Mouse (Mus musculus): ENCODE measurements around the gene Nlgn2. TPM values are rescaled to one million over a fixed set of nuclear protein-coding genes. Genes with fewer than 3 reads are reported as not detected.

The Nlgn2 gene
- polyA plus RNA-seq (2014; fragmentation: Illumina TruSeq; extraction: RNeasy Lipid Tissue Mini Kit (QIAGEN cat#74804); ENCODE audit: low read depth, low replicate concordance): 19.0 TPM

DNA sequence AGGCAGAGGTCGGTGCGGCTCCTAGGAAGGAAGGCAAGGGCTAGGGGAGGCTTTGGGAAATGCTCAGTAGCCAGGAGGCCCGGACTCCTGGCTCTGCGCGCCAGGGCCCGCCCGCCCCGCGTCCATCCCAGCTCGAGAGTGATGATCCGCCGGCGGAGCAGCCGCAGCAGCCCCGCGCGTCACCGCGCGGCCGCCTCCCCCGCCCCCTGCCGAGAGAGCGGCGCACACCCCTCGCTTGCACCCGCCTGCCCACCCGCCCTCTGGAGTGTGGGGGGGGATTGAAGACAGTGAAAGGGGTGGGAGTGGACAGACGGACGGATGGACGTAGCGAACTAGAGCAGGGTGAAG is at the start of gene Nlgn2:
TSS of gene Nlgn2 (minus strand) at position 181 of the 348 bp plus-strand sequence.

DNA sequence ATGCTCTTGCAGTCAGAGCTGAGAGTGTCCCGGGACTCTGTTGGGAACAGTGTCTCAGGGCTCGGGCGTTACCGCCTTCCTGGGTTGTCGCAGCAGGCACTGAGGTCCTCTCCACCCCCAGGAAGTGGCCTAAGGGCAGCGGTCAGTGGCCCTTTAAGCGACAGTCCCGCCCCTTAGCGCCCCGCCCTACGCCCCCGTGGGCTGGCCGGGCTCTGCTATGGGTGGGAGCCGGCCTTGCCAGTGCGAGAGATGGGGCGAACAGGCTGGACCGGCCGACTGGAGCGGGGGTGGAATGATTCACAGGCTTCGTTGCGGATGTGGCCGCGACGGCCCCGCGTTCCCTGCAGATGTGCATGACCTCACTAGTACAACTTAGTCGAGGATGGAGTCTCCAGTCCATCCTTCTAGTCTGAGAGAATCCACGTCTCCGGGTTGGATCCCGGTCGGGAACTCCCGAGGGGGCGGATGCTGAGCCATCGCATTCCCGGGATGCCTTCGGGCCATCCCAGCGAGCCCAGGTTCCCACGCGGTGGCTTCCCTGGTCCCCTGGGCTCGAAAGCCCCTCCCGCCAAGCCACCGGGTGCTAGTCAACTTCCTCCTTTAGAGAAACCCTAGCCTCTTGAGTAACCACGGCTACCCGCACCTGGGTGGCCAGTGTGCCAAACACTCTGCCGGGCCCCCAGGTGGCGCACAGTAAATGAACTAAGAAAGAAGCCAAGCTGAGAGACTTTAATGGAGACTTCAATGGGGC is 43.4 kb upstream of the Nlgn2 start, which contains the start of gene Kctd11:
TSS of gene Kctd11 (minus strand) at position 554 of the 751 bp plus-strand sequence.

DNA sequence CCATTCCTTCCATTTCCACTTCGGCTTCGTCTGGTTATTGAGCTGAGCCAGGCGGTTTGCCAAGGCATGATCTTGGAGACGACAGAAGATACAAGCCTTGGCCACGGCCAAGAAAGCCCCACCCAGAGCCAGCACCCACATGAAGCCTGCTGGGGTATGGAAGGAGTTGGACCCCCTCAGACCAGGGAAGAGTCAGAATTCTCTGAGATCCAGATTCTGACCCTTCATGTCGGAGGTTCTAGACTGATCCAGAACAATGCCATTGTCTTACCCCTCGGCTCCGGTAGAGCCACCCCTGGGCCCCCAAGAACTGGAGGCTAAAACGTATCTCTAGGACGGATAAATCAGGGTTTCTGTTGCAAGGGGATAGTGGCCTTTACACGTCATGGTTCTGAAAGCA is 40.3 kb upstream of the Nlgn2 start, which contains the start of gene Tmem95:
TSS of gene Tmem95 (minus strand) at position 141 of the 400 bp plus-strand sequence.

DNA sequence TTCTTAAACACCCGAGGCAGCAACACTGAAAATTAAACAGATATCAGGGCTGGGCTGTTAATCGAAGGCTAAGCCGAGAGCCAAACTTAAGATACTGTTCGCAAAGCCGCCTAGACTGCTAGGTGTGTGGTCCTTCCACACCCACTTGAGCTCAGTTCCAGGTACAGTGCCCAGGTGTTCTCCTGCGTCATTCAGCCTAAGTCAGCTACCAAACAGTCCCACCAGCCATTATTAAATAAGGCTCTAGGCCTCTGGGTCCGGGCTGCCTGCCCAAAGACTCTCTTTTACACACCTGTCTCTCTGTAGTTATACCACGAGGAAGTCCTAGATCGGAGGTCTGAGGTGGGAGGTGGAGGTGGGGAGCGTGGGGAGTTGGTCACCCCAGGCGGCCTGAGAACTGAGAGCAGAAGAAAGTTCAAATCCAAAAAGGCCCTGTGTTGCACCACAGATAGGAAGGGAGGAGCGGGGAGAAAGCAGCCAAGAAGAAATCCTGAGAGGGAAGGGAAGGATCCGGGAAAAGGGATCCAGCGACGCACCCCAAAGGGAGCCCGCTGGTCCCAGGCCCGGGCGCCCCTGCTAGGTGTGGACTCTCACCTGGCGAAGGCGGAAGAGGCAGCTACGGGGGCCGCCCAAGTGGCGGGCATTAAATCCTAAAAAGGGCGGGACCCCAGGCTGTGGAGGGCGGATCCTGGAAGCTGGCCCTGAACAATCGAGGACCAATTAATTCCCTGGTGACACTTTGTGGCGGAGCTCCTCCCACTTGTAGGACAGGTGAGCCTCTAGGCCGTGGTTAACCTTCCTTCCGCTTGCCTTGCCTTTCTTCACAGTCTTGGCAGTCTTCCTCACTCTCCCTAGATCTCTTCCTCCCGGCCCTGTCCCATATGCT is 20.8 kb upstream of the Nlgn2 start, which contains the start of gene Tnk1:
TSS of gene Tnk1 (minus strand) at position 618 of the 886 bp plus-strand sequence.

DNA sequence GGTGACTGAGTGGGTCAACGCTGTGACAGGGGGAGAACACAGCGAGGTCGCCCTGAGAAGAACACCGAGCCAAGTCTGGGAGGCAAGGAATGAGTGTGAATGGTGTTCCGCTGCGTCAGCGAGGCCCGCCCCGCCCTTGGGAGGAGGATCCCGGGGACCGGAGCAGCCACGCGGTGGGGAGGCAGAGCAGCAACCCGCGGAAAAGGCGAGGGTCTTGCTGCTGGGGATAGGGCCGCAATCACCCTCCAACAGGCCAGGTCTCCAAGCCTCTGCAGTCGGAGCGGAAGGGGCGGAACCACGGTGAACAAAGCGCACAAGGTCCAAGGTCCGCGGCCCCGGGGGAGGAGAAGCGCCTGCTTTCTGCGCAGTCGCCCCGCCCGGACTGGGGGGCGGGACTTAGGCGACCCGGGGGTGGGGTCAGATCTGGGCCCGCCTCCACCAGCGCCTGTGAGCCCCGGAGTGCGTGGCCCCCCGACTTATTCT is 8.7 kb upstream of the Nlgn2 start, which contains the start of gene Plscr3:
TSS of gene Plscr3 (plus strand) at position 179 of the 483 bp plus-strand sequence.

DNA sequence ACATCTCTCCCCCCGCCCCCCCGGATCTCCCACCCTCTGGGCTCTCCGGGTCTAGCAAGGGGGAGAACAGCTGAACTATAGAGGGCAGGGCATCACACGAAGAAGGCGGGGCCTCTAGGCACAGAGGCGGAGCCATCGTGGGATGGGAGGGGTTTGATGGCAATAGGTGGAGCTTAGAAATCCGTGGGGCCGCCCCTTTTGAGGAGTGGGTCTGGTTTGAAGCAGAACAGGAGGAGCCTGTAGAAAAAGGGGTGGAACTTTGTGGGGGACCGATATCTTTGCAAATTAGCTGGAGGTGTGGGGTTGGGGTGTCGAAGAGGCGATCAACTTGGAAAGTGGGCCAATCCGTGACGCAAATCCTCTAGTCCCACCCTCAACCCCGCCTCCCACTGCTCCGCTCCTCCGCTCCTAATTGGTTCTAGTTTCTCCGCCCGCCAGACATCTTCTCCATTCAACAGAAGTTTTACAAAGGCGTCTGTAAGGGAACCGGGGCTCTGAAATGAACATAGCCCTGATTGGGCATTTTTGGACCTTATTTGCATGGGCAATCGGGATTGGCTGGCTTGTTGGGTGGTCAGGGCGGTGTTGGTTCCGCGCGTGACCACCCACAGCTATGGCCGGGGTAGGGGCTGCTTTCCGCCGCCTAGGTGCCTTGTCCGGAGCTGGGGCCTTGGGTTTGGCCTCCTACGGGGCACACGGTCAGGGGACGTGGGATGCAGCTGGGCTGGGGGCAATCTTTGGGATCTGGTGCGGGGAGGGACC is 549 bp upstream of the Nlgn2 start, which contains the start of gene Tmem256:
TSS of gene Tmem256 (plus strand) at position 563 of the 762 bp plus-strand sequence.

DNA sequence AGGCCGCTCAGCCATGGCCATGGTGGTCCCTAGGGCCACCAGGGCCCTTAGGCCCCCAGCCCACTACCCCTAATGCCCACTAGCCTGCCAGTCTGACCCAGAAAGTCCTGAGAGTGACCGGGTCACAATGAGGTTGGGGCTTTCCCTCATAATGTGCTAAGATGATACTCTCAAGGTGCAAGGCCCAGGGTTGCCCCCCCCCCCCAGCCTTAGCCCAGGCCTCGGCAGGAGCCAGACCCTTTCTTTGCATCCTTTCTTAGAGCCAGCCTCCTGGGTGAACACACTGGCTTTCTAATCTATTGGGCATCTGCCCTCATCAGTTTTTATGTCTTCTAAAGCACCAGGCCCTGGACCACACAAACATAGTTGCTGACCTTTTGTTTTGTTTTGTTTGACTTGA is 15.5 kb downstream of the Nlgn2 start, which contains the start of gene Spem1:
TSS of gene Spem1 (minus strand) at position 101 of the 400 bp plus-strand sequence.

DNA sequence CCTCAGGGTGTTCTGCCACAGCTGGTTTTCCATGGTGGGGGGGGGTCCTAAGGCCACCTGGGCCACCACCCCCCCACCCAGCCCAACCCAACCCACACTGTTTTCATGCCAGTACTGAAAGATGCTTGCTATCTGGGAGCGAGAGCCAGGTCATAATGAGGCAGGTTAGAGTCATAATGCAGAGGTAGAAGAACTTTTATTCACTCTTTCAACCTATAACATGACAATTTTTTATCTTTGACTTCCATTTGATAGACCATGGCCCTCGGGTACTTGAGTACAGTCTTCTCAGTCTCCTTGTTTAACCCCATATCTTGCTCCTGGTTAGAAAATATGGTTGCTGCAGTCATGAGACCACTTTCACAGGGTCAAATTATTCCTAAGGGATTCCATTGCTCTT is 19.2 kb downstream of the Nlgn2 start, which contains the start of gene Spem2:
TSS of gene Spem2 (minus strand) at position 101 of the 400 bp plus-strand sequence.

DNA sequence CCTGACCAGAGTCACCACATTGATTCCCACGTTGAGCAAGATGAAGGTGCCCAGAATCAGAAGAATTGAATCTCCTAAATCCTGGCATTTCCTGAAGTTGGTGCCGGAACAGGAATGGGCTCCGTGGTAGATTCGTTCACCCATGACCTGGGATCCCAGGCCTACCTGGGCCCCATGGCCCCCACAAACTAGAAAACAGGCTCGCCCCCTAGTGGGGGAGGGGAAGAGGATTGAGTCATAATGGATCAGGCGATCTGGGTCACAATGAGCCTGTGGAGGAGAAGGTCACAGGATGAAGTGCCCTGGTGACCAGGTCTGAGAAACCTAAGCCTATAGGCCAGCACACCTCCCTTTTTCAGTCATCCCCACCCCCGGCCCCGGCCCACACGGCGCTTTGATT is 22.4 kb downstream of the Nlgn2 start, which contains the start of gene Gm39566:
TSS of gene Gm39566 (minus strand) at position 144 of the 400 bp plus-strand sequence.

DNA sequence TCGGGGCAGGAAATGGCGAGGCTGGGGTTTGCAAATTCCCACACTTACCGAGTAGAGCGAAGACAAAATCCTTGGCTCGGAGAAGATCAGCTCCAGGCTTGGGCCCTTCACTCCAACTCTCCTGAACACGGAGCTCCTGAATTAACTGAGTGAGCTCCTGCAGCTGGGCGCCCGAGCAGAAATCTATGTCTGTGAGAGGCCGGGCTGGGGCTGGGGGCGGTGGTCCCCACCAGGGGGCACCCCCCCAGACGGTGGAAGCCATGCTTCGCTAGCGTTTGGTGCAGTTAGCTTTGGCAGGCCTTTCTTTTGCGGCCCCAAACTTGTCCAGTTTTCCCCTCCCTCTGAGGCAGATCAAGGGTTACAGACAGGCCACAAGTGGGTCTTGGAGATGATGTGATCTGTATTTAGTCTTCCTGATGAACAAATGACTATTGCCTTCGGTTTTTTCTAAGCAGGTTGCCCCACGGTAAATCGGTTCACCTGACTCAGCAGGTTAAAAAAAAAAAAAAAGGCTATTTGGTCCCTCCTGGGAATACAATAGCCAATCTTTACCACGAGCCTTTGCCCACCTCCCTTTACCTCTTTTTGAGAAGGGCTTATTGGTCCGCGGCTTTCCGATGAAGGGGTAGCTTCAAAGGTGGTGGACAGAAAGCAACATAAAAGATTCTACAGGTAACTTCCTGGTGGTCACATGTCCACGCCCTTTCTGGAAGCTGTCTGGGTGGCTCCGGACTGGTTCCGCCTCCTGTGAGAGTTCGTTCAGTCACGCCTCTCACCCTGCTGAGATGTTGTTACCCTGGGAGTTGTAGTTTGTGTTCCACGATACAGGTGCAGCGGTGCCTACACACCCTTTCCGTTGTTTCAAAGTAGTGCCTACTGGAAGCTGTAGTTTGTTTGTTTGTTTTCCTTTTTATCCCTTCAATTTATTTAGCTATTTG is 32.3 kb downstream of the Nlgn2 start, which contains the start of gene Tmem102:
TSS of gene Tmem102 (minus strand) at position 653 of the 938 bp plus-strand sequence.

DNA sequence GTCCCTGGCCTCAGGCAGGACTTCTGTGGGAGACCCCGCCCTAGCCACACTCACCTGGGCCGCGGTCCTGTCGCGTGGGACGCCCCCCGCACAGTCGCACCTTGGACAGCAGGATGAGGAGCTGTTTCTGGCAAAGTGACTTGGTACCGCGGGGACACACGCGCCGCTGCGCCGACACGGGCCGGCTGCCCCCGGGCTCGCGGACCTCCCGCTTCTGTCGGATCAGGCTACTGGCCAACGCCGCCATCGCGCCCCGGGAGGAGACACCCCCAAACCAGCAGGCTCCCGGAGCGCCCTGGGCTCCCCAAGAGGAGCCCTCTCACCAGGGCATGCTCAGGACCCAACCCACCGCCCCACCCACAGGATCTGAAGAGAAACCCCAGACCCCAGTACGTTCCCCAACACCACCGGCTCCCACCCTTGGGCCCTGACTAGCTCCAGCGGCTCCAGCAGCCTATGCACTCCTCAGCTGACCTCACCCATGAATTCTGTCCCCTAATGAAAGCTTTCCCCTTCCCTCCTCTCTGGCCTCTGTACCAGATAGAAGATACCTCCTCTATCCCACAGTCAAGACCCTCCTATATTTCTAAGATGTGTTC is 36.1 kb downstream of the Nlgn2 start, which contains the start of gene Fgf11:
TSS of gene Fgf11 (minus strand) at position 479 of the 599 bp plus-strand sequence.

DNA sequence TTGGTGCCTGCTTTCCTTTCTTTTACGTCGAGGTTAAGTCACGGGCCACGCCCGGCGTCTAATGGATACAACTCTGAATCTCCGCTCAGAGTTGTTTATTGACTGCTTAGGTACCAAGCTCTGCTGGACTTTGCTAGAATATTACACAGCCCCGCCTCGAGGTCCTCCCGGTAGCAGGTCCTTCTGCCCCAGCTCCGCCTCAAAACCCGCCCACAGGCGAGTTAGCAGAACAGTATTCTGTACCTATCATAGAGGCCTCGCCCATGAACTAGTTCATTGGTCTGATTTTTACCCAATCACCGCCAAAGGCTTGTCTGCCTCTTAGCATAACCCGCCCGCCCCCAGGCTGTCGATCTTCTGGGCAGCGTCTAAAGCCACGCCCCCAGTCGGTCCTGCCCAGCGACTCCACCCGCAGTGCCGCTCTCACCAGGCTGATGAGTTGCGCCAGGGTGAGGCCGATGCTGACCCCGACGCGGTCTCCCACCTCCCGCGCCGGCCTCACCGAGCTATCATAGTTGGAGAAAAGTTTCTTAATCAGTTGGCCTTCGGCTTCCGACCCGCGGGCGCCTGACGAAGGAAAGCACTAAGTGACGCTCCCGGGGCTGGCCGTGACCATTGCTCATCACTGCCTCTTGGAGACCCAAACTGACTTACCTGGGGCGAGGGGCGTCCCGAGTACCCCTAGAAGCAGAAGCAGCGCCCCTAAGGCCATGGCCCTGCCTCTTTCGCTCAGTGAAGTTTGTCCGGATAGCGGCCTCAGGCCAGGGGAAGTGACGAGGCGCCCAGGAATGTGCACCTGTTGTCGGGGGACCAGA is 42.2 kb downstream of the Nlgn2 start, which contains the start of gene Chrnb1:
TSS of gene Chrnb1 (minus strand) at position 776 of the 815 bp plus-strand sequence.

Other genes starting within 250 kb of the Nlgn2 start
- gene Atp1b2, start 231.8 kb downstream of the Nlgn2 start, polyA plus RNA-seq (2014; fragmentation: Illumina TruSeq; extraction: RNeasy Lipid Tissue Mini Kit (QIAGEN cat#74804); ENCODE audit: low read depth, low replicate concordance): 14.8 TPM
- gene Shbg, start 219.9 kb downstream of the Nlgn2 start, polyA plus RNA-seq (2014; fragmentation: Illumina TruSeq; extraction: RNeasy Lipid Tissue Mini Kit (QIAGEN cat#74804); ENCODE audit: low read depth, low replicate concordance): not detected
- gene Sat2, start 215.8 kb downstream of the Nlgn2 start, polyA plus RNA-seq (2014; fragmentation: Illumina TruSeq; extraction: RNeasy Lipid Tissue Mini Kit (QIAGEN cat#74804); ENCODE audit: low read depth, low replicate concordance): 16.0 TPM
- gene Fxr2, start 204.8 kb downstream of the Nlgn2 start, polyA plus RNA-seq (2014; fragmentation: Illumina TruSeq; extraction: RNeasy Lipid Tissue Mini Kit (QIAGEN cat#74804); ENCODE audit: low read depth, low replicate concordance): 64.4 TPM
- gene Sox15, start 182.5 kb downstream of the Nlgn2 start, polyA plus RNA-seq (2014; fragmentation: Illumina TruSeq; extraction: RNeasy Lipid Tissue Mini Kit (QIAGEN cat#74804); ENCODE audit: low read depth, low replicate concordance): 0.92 TPM
- 89.0 TPM for gene Mpdu1, start 175.1 kb downstream of the Nlgn2 start, polyA plus RNA-seq (2014; fragmentation: Illumina TruSeq; extraction: RNeasy Lipid Tissue Mini Kit (QIAGEN cat#74804); ENCODE audit: low read depth, low replicate concordance)
- gene Cd68, start 171.6 kb downstream of the Nlgn2 start, polyA plus RNA-seq (2014; fragmentation: Illumina TruSeq; extraction: RNeasy Lipid Tissue Mini Kit (QIAGEN cat#74804); ENCODE audit: low read depth, low replicate concordance): 45.6 TPM
- gene Eif4a1, start 165.4 kb downstream of the Nlgn2 start, polyA plus RNA-seq (2014; fragmentation: Illumina TruSeq; extraction: RNeasy Lipid Tissue Mini Kit (QIAGEN cat#74804); ENCODE audit: low read depth, low replicate concordance): 395 TPM
- gene Senp3, start 155.7 kb downstream of the Nlgn2 start, polyA plus RNA-seq (2014; fragmentation: Illumina TruSeq; extraction: RNeasy Lipid Tissue Mini Kit (QIAGEN cat#74804); ENCODE audit: low read depth, low replicate concordance): 67.4 TPM
- 5.4 TPM for gene Tnfsf13, start 152.0 kb downstream of the Nlgn2 start, polyA plus RNA-seq (2014; fragmentation: Illumina TruSeq; extraction: RNeasy Lipid Tissue Mini Kit (QIAGEN cat#74804); ENCODE audit: low read depth, low replicate concordance)
- 19.2 TPM for gene Tnfsf12, start 141.9 kb downstream of the Nlgn2 start, polyA plus RNA-seq (2014; fragmentation: Illumina TruSeq; extraction: RNeasy Lipid Tissue Mini Kit (QIAGEN cat#74804); ENCODE audit: low read depth, low replicate concordance)
- gene Tnfsfm13, start 141.7 kb downstream of the Nlgn2 start, polyA plus RNA-seq (2014; fragmentation: Illumina TruSeq; extraction: RNeasy Lipid Tissue Mini Kit (QIAGEN cat#74804); ENCODE audit: low read depth, low replicate concordance): 8.1 TPM
- gene Polr2a, start 79.1 kb downstream of the Nlgn2 start, polyA plus RNA-seq (2014; fragmentation: Illumina TruSeq; extraction: RNeasy Lipid Tissue Mini Kit (QIAGEN cat#74804); ENCODE audit: low read depth, low replicate concordance): 43.9 TPM
- 1.5 TPM for gene Slc35g3, start 75.8 kb downstream of the Nlgn2 start, polyA plus RNA-seq (2014; fragmentation: Illumina TruSeq; extraction: RNeasy Lipid Tissue Mini Kit (QIAGEN cat#74804); ENCODE audit: low read depth, low replicate concordance)
- 28.9 TPM for gene Zbtb4, start 71.9 kb downstream of the Nlgn2 start, polyA plus RNA-seq (2014; fragmentation: Illumina TruSeq; extraction: RNeasy Lipid Tissue Mini Kit (QIAGEN cat#74804); ENCODE audit: low read depth, low replicate concordance)
- gene Chrnb1, start 41.8 kb downstream of the Nlgn2 start, polyA plus RNA-seq (2014; fragmentation: Illumina TruSeq; extraction: RNeasy Lipid Tissue Mini Kit (QIAGEN cat#74804); ENCODE audit: low read depth, low replicate concordance): 8.3 TPM
- gene Fgf11, start 35.9 kb downstream of the Nlgn2 start, polyA plus RNA-seq (2014; fragmentation: Illumina TruSeq; extraction: RNeasy Lipid Tissue Mini Kit (QIAGEN cat#74804); ENCODE audit: low read depth, low replicate concordance): 8.7 TPM
- gene Tmem102, start 32.2 kb downstream of the Nlgn2 start, polyA plus RNA-seq (2014; fragmentation: Illumina TruSeq; extraction: RNeasy Lipid Tissue Mini Kit (QIAGEN cat#74804); ENCODE audit: low read depth, low replicate concordance): 13.6 TPM
- 2.2 TPM for gene Gm39566, start 22.5 kb downstream of the Nlgn2 start, polyA plus RNA-seq (2014; fragmentation: Illumina TruSeq; extraction: RNeasy Lipid Tissue Mini Kit (QIAGEN cat#74804); ENCODE audit: low read depth, low replicate concordance)
- 14.1 TPM for gene Spem2, start 19.3 kb downstream of the Nlgn2 start, polyA plus RNA-seq (2014; fragmentation: Illumina TruSeq; extraction: RNeasy Lipid Tissue Mini Kit (QIAGEN cat#74804); ENCODE audit: low read depth, low replicate concordance)
- gene Spem1, start 15.6 kb downstream of the Nlgn2 start, polyA plus RNA-seq (2014; fragmentation: Illumina TruSeq; extraction: RNeasy Lipid Tissue Mini Kit (QIAGEN cat#74804); ENCODE audit: low read depth, low replicate concordance): 23.3 TPM
- gene Tmem256, start 730 bp upstream of the Nlgn2 start, polyA plus RNA-seq (2014; fragmentation: Illumina TruSeq; extraction: RNeasy Lipid Tissue Mini Kit (QIAGEN cat#74804); ENCODE audit: low read depth, low replicate concordance): 183 TPM
- gene Plscr3, start 8.6 kb upstream of the Nlgn2 start, polyA plus RNA-seq (2014; fragmentation: Illumina TruSeq; extraction: RNeasy Lipid Tissue Mini Kit (QIAGEN cat#74804); ENCODE audit: low read depth, low replicate concordance): 31.1 TPM
- 23.7 TPM for gene Tnk1, start 20.9 kb upstream of the Nlgn2 start, polyA plus RNA-seq (2014; fragmentation: Illumina TruSeq; extraction: RNeasy Lipid Tissue Mini Kit (QIAGEN cat#74804); ENCODE audit: low read depth, low replicate concordance)
- not detected for gene Tmem95, start 40.2 kb upstream of the Nlgn2 start, polyA plus RNA-seq (2014; fragmentation: Illumina TruSeq; extraction: RNeasy Lipid Tissue Mini Kit (QIAGEN cat#74804); ENCODE audit: low read depth, low replicate concordance)
- gene Kctd11, start 43.6 kb upstream of the Nlgn2 start, polyA plus RNA-seq (2014; fragmentation: Illumina TruSeq; extraction: RNeasy Lipid Tissue Mini Kit (QIAGEN cat#74804); ENCODE audit: low read depth, low replicate concordance): 9.4 TPM
- 43.9 TPM for gene Acap1, start 57.8 kb upstream of the Nlgn2 start, polyA plus RNA-seq (2014; fragmentation: Illumina TruSeq; extraction: RNeasy Lipid Tissue Mini Kit (QIAGEN cat#74804); ENCODE audit: low read depth, low replicate concordance)
- 14.3 TPM for gene 2810408A11Rik, start 63.2 kb upstream of the Nlgn2 start, polyA plus RNA-seq (2014; fragmentation: Illumina TruSeq; extraction: RNeasy Lipid Tissue Mini Kit (QIAGEN cat#74804); ENCODE audit: low read depth, low replicate concordance)
- 35.5 TPM for gene Neurl4, start 63.3 kb upstream of the Nlgn2 start, polyA plus RNA-seq (2014; fragmentation: Illumina TruSeq; extraction: RNeasy Lipid Tissue Mini Kit (QIAGEN cat#74804); ENCODE audit: low read depth, low replicate concordance)
- 47.7 TPM for gene Gps2, start 76.1 kb upstream of the Nlgn2 start, polyA plus RNA-seq (2014; fragmentation: Illumina TruSeq; extraction: RNeasy Lipid Tissue Mini Kit (QIAGEN cat#74804); ENCODE audit: low read depth, low replicate concordance)
- gene Eif5a, start 84.2 kb upstream of the Nlgn2 start, polyA plus RNA-seq (2014; fragmentation: Illumina TruSeq; extraction: RNeasy Lipid Tissue Mini Kit (QIAGEN cat#74804); ENCODE audit: low read depth, low replicate concordance): 484 TPM
- gene Ybx2, start 98.0 kb upstream of the Nlgn2 start, polyA plus RNA-seq (2014; fragmentation: Illumina TruSeq; extraction: RNeasy Lipid Tissue Mini Kit (QIAGEN cat#74804); ENCODE audit: low read depth, low replicate concordance): 58.7 TPM
- gene Slc2a4, start 110.4 kb upstream of the Nlgn2 start, polyA plus RNA-seq (2014; fragmentation: Illumina TruSeq; extraction: RNeasy Lipid Tissue Mini Kit (QIAGEN cat#74804); ENCODE audit: low read depth, low replicate concordance): 63.7 TPM
- gene Cldn7, start 127.0 kb upstream of the Nlgn2 start, polyA plus RNA-seq (2014; fragmentation: Illumina TruSeq; extraction: RNeasy Lipid Tissue Mini Kit (QIAGEN cat#74804); ENCODE audit: low read depth, low replicate concordance): 115 TPM
- 98.8 TPM for gene Ctdnep1, start 143.4 kb upstream of the Nlgn2 start, polyA plus RNA-seq (2014; fragmentation: Illumina TruSeq; extraction: RNeasy Lipid Tissue Mini Kit (QIAGEN cat#74804); ENCODE audit: low read depth, low replicate concordance)
- 43.3 TPM for gene Elp5, start 144.7 kb upstream of the Nlgn2 start, polyA plus RNA-seq (2014; fragmentation: Illumina TruSeq; extraction: RNeasy Lipid Tissue Mini Kit (QIAGEN cat#74804); ENCODE audit: low read depth, low replicate concordance)
- 520 TPM for gene Gabarap, start 153.4 kb upstream of the Nlgn2 start, polyA plus RNA-seq (2014; fragmentation: Illumina TruSeq; extraction: RNeasy Lipid Tissue Mini Kit (QIAGEN cat#74804); ENCODE audit: low read depth, low replicate concordance)
- gene Phf23, start 158.0 kb upstream of the Nlgn2 start, polyA plus RNA-seq (2014; fragmentation: Illumina TruSeq; extraction: RNeasy Lipid Tissue Mini Kit (QIAGEN cat#74804); ENCODE audit: low read depth, low replicate concordance): 39.7 TPM
- 20.8 TPM for gene Dvl2, start 162.8 kb upstream of the Nlgn2 start, polyA plus RNA-seq (2014; fragmentation: Illumina TruSeq; extraction: RNeasy Lipid Tissue Mini Kit (QIAGEN cat#74804); ENCODE audit: low read depth, low replicate concordance)
- gene Acadvl, start 177.6 kb upstream of the Nlgn2 start, polyA plus RNA-seq (2014; fragmentation: Illumina TruSeq; extraction: RNeasy Lipid Tissue Mini Kit (QIAGEN cat#74804); ENCODE audit: low read depth, low replicate concordance): 83.9 TPM
- 12.7 TPM for gene Dlg4, start 179.2 kb upstream of the Nlgn2 start, polyA plus RNA-seq (2014; fragmentation: Illumina TruSeq; extraction: RNeasy Lipid Tissue Mini Kit (QIAGEN cat#74804); ENCODE audit: low read depth, low replicate concordance)
- not detected for gene Asgr1, start 216.3 kb upstream of the Nlgn2 start, polyA plus RNA-seq (2014; fragmentation: Illumina TruSeq; extraction: RNeasy Lipid Tissue Mini Kit (QIAGEN cat#74804); ENCODE audit: low read depth, low replicate concordance)